Mouse (Mus musculus): ENCODE measurements around the gene 4930469K13Rik. TPM values are rescaled to one million over a fixed set of nuclear protein-coding genes. Genes with fewer than 3 reads are reported as not detected.

Gene 4930469K13Rik
- polyA plus RNA-seq (2014; fragmentation: Illumina TruSeq; extraction: RNeasy Lipid Tissue Mini Kit (QIAGEN cat#74804); ENCODE audit: low read depth, low replicate concordance): 191 TPM

GRCm38 (mm10) chr11:34098422-34098821, at the start of gene 4930469K13Rik:
4930469K13Rik (minus strand) TSS chr11:34098554.

GRCm38 (mm10) chr11:34046767-34047541, 51.4 kb downstream of the 4930469K13Rik start, which contains the start of gene Lcp2:
Lcp2 (plus strand) TSS chr11:34046920.

GRCm38 (mm10) chr11:33992938-33993337, 105.4 kb downstream of the 4930469K13Rik start, which contains the start of gene Kcnip1:
Kcnip1 (minus strand) TSS chr11:33993152.

GRCm38 (mm10) chr11:33962688-33963407, 135.5 kb downstream of the 4930469K13Rik start, which contains the start of gene Kcnmb1:
Kcnmb1 (plus strand) TSS chr11:33963013.

Other genes with a start within 250 kb of the 4930469K13Rik start
- gene Kcnmb1, start 135.5 kb downstream of the 4930469K13Rik start, polyA plus RNA-seq (2014; fragmentation: Illumina TruSeq; extraction: RNeasy Lipid Tissue Mini Kit (QIAGEN cat#74804); ENCODE audit: low read depth, low replicate concordance): 0.29 TPM
- 1.9 TPM for gene Kcnip1, start 105.4 kb downstream of the 4930469K13Rik start, polyA plus RNA-seq (2014; fragmentation: Illumina TruSeq; extraction: RNeasy Lipid Tissue Mini Kit (QIAGEN cat#74804); ENCODE audit: low read depth, low replicate concordance)
- 0.76 TPM for gene Lcp2, start 51.6 kb downstream of the 4930469K13Rik start, polyA plus RNA-seq (2014; fragmentation: Illumina TruSeq; extraction: RNeasy Lipid Tissue Mini Kit (QIAGEN cat#74804); ENCODE audit: low read depth, low replicate concordance)
- gene Foxi1, start 109.5 kb upstream of the 4930469K13Rik start, polyA plus RNA-seq (2014; fragmentation: Illumina TruSeq; extraction: RNeasy Lipid Tissue Mini Kit (QIAGEN cat#74804); ENCODE audit: low read depth, low replicate concordance): not detected
- 1.8 TPM for gene Fam196b, start 216.3 kb upstream of the 4930469K13Rik start, polyA plus RNA-seq (2014; fragmentation: Illumina TruSeq; extraction: RNeasy Lipid Tissue Mini Kit (QIAGEN cat#74804); ENCODE audit: low read depth, low replicate concordance)